Mouse (Mus musculus) cerebellum, postnatal 10 days (tissue): Measurements from ENCODE around the gene Rptor.

Experiments
- DNase-seq, 2 experiments: peaks; one replicate each; pipeline ENCODE4 v3.0.0; 2021; ENCODE audit warnings: mixed read lengths in 2 of 2

The Rptor gene

DNA sequence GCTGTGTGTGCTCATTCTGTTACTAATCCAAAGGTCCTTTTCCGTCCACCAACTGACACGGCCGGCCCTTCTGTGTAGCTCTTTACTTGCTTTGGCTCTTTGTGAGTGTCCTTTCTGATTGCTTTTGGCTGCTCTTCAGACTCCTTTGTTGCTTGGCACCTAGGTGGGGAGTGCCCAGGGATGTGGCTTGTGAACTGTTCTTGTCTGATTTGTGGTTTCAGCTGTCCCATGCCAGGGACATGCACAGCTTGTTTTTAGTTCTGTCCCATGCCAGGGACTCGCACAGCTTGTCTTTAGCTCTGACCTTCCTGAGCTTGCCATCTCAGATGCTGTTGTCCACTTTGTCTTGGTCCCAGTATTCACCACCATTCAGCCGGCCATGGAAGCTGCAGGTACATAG lies 4.8 kb downstream of the Rptor start:
- DNase-seq = no peak

DNA sequence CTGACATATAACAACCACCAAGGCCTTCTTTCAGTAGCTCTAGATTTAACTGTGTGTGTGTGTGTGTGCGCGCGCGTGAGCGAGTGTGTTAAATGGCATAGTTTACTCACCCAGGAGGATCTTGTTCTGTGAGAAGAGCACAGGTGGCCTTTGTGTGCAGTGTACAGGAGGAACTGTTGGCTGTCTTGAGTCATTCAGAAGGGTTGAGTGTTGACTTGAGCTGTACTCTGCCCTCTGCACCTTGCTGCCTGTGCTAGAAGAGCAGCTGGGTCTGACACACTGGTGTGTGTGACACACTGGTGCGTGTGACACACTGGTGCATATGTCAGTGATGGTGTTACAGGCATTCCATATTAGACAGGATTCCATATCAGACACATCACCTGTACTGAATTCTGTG lies 8.8 kb downstream of the Rptor start:
- DNase-seq = no peak

DNA sequence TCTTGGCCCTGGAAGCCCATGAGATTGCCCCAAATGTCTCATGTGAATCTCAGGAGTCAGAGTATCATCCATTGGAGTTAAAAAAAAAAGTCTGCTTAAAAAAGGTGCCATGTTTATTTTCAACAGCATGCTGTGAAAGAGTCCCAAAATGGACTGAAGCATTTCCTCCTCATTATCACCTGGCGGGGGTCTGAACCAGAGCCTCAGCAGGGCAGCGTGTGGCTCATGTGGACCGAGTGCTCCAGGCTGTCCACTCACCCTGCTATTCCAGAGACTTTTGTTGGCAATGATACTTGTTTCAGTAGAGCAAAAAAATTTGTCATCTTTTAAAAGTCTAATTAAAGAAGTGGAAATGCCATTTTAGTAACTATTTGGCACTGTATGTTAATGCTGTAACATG lies 9.5 kb downstream of the Rptor start:
- DNase-seq = no peak

DNA sequence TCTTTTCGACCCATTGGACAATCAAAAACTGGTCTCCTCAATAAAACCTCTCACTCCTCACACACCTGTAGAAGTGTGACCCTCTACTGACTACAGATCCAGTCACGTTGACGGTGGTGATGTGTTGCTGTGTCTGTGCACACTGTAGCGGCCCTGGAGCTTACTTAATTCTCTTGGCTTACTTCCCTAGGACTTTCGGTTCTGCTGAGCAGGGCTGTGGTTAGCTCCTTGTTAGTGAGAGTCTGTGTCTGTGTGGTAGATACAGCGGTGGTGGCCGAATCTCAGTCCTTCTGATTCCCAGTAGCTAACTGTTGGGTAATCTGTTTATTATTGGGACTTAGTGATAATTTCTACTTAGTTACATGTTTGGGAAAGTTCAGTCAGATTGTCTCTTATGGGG lies 12.4 kb downstream of the Rptor start:
- no peak for DNase-seq

DNA sequence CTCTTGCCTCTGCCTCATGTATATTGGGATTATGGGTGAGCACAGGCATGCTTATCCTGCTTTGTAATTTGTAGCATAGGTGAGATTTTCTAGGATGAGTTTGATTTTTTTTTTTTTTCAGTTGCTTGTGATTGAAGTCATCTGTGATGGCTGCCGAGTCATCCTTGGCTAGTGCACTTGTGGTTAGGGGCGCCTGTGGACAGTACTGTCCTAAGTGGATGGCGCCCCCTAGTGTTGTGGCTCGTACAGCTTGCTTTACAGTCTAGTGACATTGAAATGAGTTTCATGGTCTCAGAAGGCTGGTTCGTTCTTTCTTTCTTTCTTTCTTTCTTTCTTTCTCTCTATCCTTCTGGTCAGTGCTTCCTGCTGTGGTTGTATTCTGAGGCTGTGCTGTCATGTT lies 16.1 kb downstream of the Rptor start:
- DNase-seq = peak; percentile 91 to 94

DNA sequence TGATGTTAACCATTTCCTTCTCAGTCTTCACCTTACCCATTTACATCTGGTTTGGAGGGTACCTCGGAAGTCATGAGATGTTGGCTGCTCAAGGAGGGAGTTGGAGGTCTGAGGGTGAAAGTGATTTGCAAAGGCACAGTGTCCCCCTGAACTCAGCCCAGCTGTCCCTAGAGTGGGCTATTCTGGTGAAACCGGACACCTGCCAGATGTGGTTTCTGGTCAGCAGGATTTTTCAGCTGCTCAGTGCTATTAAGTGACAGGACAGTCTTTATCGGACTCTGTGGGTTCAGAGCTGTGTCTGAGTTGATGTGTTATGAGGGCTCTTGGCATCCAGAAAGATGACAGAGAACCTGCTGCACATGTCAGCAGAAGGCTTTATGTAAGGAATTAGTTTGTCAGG lies 18.6 kb downstream of the Rptor start:
- DNase-seq = no peak

DNA sequence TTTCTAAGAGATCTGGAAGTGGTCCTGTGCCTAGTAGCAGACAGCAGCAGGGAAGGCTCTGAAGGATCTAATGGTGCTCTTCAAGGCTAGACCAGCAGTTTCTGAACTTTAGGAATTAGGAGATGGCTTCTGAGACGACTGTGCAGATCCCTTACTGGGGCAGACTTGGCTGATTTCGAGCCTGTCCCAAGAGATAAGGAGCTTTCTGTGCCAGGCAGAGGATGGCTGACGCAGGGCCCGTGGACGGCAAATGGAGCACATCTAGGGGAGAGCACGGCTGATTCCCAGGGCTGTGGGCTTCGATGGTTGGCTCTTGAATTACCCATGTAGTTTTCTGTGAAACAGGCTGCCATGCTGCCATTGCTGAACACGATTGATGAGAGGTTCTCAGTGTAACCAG lies 21.1 kb downstream of the Rptor start:
- DNase-seq = no peak

DNA sequence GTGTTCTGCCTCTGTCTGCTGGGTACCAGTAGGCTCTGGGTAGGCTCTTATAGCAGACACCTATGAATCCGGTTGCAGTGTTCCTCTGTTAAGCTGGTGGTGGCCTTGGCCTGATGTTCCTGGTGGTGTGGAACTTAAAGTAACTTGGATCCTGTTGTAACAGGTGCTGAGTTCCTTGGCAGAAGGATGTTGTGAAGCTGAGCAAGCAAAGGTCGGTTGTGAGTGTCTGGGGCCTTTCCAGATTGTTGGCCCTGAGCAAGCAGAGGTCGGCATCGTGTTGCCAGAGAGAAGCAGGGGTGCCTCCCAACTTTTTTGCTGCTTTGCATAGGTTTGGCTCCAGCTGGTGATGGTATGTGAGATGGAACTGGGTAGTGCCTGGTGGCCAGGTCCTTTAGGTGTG lies 21.7 kb downstream of the Rptor start:
- DNase-seq = no peak

DNA sequence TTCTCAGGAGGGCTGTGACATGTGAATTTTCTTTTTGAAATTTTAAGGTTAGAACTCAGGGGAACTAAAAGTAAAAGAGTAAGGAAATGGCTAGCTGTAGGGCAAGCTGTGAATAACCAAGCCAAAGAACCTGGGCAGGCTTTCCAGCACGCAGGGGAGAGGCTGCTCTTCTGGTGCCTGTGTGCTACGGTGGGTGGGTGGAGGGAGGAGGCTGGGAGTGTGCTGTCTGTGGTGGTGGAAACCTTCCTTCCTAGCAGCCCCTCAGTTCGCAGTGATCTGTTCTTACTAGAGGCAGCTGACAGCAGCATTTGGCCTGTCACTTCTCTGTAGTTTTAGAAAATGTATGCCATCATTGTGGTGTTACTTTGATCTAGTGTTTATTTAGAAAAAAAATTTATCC lies 22.2 kb downstream of the Rptor start:
- peak in 1 of 2 experiments; percentile 43 for DNase-seq

DNA sequence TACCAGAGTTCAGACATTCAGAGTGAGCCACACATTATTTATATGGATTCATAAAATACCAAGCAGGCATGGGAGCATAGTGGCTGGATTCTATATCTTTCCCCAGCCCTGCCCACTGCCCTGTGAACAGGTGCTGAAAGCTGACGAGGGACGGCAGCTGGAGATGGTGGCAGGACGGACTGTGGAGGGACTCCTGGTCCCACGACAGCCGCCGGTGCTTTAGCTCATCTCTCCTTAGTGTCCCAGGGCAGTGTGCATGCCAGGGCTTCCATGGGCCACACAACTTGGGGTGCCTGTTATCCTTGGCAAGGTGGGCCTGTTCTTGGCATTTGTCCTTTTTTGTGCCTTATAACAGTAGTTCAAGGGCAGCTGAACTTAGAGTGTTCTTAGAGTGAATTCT lies 22.8 kb downstream of the Rptor start:
- peak; percentile 59 to 63 for DNase-seq

DNA sequence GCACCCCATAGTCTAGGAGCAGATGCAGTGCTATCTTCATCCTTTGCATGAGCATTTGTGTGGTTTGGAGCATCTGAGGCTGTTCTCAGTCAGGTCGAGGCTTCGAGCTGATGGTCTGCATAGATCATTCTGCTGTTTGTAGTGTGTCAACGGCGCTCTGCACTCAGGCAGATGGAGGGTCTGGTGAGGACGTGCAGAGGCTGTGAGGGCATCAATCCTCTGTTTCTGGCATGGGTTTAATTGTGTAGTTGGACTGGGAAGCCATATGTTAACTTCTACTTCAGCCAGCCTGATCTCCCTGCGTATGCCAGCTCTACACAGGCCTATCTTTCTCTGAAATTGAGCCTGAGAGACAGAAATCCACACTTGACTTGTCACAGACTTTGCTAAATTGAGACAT lies 23.2 kb downstream of the Rptor start:
- DNase-seq = peak; percentile 71 to 76

DNA sequence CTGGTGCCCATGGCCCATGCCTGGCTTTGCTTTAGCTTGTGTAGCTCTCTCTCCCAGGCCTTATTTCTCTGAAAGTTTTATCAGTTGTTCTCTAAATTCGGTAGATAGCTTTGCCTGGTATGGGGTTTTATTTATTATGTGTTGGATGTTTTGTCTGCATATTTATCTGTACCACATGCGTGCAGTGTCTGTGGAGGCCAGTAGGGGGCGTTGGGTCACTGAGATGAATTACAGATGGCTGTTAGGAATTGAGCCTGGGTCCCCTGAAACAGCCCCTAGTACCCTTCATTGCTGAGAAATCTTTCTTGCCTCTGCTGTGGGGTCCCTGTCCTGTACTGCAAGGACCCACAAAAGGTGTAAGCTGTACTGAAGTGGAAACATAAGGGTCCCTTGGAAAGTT lies 24.5 kb downstream of the Rptor start:
- DNase-seq = peak; percentile 56 to 62

DNA sequence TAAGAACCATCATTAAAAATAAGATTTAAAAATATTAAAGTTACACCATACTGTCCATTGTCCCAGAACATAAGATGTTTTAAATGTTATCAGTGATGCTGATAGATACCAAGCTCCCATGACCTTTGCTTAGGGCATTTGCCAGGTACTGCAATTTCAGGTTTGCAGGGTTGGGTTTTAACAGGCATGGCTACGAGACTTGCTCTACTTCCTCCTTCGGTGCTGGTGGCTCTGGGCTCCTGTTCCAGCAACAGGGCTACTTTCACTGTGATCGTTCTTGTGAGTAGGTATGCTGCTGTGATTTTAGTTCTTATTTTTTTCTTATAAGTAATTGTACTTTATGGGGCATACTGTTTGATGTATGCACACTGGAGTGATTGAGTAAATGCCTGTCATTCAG lies 26.4 kb downstream of the Rptor start:
- DNase-seq = no peak

DNA sequence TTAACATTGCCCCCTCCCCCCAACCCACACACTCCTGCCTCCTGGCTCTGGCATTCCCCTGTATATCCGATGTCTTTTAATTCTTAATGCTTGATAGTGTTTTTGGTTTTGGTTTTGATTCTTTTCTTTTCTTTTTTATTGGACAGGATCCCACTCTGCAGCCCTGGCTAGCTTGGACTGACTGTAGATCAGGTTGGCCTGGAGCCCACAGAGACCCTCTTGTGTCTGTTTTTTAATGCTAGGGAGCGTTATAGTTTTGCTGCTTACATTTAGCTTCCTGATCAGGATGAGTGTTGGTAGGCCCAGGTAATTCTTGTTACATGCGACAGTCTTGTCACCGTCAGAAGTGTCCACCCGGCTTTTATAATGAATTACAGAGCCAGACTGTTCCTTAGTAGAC lies 27.6 kb downstream of the Rptor start:
- peak; percentile 57 to 67 for DNase-seq

DNA sequence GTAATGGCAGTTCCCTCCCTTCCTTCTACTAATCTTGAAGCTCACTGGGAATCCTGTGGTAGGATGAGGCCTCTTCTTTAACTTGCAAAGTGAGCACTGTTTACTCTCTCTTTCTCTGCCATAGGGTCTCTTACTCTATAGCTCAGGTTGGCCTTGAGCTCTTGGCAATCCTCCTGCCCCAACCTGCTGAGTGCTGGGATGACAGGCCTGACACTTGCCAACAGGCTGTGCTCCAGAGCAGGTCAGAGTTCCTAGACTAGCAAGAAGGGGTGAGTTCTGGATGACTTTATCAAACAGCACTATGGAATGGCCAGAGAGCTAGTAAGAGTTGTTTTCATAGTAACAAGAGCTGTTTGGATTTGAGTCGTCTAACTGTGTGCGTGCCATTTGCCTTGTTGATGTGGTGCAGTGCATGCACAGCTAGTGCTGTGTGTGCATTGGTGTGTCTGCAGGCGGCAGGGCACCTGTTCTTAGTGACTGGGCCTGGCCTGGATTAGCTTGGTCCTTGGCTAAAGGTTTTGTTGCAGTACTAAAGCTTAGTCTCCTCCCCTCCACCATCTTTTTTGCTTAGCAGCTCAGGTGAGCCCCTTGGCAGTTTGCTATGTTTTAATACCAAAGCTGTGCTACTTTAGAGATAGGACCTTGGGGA lies 28.6 kb downstream of the Rptor start:
- peak; percentile 62 to 72 for DNase-seq

DNA sequence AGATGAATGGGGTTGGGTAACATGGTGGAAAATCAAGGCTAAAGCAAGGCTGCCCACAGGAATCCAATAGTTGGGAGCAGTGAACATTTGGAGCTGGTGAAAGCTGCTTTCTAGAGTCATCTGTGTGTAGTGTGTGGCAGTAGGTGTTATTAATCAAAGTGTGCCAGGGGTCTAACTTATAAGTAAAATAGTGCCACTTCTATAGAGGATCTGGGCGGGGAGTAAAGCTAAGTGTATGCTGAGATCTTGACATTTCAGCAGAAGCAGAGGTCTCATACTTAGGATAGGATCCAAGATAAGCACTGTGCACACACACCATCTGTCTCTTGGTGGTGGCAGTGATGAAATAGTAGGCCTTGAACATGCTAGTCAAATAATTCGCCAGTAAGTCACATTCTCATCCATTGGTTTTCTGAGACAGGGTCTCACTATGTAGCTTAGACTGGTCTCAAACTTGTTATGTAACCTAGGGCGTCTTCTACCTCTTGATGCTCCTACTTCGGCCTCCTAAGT lies 33.7 kb downstream of the Rptor start:
- no peak for DNase-seq

DNA sequence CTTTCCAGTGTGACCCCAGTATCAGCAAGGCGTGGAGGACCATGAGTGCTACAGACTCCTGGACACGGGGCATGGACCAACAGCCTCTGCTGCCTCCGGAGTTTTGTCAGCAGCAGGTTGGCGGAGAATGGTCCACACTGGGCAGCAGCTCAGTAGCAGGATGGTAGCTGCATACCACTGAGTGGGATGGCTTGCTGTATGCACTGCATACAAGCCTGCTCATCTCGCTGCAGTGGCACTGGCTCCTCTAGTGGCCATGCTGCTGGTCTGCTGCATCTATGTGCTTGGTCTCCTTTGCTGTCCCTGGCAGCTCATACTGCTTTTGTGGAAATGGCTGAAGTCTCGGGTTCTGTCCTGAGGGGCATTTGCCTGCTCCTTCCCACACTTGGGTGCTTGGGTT lies 34.8 kb downstream of the Rptor start:
- peak; percentile 58 to 60 for DNase-seq

DNA sequence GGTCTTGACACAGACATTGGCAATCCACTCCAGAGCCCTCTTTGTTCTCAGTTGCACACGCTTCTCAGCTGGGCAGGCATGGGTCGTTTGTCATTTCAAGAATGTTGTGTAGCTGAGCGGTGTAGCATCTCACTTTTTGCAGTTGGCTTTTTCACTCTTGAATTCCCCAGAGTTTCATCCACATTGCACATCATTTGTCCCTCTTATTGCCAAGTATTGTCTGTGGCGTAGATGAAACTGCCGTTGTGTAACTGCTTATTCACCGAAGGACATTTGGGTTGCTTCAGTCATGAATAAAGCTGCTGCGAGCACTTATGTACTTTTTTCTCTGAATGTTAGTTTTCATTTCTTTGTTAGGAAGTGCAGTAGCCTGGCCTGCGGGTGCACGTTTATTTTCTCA lies 37.8 kb downstream of the Rptor start:
- DNase-seq = no peak

DNA sequence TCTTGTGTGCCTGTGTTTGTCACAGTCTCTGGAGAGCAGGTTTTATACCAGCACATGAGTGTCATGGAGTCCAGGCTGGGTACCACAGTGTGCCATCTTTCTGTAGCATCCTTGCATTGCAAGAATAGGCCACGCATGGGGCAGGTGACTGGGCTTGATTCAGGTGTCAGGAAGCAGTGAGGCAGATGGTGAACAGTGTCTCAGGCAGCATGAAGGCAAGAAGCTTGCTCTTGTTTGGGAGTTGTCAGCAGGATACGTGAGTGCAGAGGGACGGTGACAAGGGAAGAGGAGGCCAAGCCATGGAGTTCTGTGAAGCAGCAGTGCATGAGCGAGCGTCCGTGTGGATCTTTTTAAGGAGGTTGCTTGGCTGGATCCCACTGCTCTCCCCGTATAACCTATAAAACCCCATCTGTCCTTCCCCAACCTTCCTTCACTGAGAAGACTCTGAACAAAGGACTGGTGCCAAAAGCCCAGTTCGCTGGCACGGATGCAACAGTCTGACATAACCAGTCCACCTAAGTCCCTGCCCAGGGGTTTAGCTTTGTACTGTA lies 39.2 kb downstream of the Rptor start:
- peak; percentile 82 to 86 for DNase-seq

DNA sequence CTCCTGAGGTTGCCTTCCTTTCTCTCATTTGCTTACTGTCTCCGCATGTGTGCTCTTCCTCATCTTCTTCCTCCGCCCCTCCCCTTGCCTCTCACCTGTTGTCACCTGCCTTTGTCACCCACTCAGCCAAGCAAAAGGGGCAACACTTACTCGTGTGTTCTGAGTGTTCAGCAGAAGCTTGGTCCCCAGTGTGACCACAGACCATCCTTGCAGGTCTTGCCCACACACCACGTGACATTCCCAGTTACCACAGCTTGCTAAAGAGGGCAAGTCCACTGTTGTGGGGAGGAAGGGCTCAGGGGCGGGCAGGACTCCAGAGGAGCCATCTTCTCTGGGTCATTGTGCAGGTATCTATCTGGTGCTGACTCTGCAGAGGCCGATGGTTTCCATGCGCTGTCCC lies 40.6 kb downstream of the Rptor start:
- no peak for DNase-seq

DNA sequence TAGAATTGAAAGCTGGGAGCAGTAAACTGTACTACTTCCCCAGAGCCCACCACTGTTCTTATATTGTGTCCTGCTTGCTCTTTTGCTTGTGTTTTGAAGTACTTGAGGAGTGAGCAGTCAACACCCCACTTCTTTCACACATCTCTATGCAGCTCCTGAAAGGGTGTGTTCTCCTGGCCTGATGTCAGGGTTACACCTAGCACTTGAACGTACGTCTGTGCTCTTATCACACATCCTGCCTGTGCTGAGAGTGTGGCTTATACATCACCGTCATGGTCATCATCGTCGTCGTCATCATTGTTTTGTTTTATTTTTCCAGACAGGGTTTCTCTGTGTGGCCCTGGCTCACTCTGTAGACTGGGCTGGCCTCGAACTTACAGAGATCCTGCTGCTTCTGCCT lies 41.4 kb downstream of the Rptor start:
- no peak for DNase-seq

DNA sequence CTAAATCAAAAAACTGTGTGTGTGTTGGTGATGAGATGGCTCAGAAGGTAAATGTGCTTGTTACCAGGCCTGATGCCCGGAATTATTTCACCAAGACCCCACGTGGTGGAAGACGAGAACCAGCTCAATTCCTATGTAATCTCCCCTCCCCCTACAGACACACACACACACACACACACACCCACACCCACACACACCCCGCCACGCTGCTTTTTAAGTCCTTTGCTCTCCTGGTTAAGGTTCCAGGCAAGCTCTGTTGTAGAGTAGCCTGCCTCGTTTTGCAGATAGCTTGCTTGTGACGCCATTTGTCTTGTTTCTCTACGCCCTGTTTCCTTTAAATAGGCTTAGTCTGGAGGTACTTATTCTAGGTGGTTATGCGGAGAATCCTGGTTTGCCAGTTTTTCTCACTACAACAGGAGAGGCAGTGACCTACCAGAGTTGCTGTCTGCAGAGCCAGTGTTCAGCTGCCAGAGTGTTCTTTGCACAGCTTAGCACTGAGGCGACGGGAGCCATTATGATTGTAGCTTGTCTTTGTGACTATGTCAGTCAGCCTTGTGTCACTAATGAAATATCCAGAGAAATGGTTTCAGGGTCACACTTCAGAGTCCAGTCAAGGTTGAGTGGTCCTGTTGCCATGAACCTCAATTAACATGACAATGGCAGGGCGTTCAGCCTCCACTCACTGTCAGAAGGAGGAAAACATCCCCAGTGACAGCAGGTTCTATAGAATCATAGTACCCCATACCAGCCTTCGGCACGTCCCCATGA lies 42.1 kb downstream of the Rptor start:
- no peak for DNase-seq

DNA sequence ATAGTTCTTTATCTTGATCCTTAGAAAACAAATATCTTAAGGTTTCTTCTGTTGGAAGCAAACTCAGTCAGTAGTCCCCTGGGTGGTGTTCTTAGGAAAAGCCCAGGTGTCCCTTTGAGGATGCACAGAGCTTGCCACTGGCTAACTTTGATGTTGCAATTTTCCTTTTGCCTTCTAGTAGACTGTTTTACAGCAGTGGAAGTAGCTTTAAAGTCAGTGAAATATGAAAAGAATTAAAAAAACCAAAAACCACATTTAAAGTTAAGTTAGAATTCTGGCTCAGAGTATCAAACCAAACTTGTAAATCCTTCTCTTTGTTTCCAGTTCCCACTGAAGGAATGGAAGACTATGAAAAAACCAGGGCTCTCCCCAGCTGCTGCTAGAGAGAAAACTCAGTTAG lies 47.8 kb downstream of the Rptor start:
- no peak for DNase-seq

DNA sequence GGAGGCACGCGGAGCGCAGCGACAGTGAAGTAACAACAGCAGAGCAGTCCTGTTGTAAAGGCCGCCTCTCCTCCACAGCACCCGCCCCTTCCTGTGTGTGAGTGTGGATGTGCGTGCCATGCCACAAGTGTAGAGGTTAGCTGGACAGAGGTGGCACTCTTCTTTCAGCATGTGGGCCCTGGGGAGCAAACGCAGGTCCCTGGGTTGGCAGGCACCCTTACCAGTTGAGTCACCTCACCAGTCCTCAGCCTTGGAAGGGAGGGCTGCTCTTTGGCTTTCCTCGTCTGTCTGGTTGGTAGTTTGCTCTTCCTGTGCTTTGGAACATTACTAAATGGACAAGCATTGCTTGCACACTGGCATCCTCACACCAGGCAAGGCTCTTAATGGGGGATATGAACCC lies 50.6 kb downstream of the Rptor start:
- DNase-seq = no peak
